Mouse (Mus musculus): Measurements from ENCODE around the gene Cxcl1.

- TF ChIP-seq CTCF (IDR thresholded peaks at IDR 0.05; ENCODE audit: borderline replicate concordance, control insufficient read depth, extremely low read depth, insufficient read depth, low read length, poor library complexity): no peak
- TF ChIP-seq POLR2A (IDR thresholded peaks at IDR 0.05; ENCODE audit: control insufficient read depth, extremely low read depth, insufficient read depth, low read length, poor library complexity): no peak
Observed at GRCm38 (mm10) chr5:90900688-90901087, 9.6 kb downstream of the Cxcl1 start.
